ENCODE assay signal across 8 mouse cellular contexts in the genomic region with DNA sequence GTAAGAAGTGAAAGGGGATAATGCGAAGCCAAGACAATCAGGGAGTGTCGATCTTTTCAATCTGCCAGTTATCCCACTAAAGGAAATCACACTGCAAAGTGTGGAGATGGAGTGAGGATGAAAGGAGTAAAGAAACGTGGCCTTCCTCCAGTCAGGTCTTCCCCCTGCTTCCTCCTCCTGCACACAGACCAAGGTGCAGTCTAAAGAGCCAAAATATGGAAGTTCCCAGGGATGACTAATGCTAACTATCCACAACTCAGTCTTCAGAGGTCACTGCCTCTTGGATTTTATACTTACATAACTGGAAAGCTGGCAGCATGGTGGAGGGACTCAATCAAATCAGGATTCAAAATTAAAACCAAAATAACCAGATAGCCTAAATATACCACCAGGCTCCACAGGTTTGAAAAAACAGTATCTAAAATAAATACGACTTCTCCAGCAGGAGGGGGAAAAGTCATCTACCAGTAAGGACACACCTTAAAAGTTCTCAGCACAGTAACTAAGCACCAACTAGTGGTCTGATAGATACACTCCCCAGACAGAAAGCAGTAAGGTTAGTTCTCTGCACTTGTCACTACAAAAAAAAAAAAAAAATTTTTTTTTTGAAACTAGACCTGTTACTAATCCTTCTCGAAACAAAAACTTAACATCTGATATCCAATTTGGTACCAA. TPM values are rescaled to one million over a fixed set of nuclear protein-coding genes. Genes with fewer than 3 reads are reported as not detected.
A peak's percentile ranks its signal among the peaks of the same experiment; 100 is the strongest.
DNase-seq lines count a peak whose midpoint lies in the region; ATAC-seq and TF ChIP-seq lines count a peak whose summit lies in the region.

No protein-coding gene starts in this region.

- H3K4me3 ChIP-seq in heart, embryonic 13.5 days = peak overlapping the region; percentile 94
- peak overlapping the region; percentile 96 for H3K4me3 ChIP-seq in ES-Bruce4 (ENCODE audit: low read depth, low read length)
- H3K4me3 ChIP-seq in liver, postnatal 0 days (ENCODE audit: low read depth, low read length) = peak overlapping the region; percentile 97

- WGBS in heart, embryonic 13.5 days = 14% methylated on average over 5 of the region's 5 CpGs
- 10% methylated on average over 5 of the region's 5 CpGs for WGBS in liver, postnatal 0 days (ENCODE audit: insufficient replicate concordance)

- no peak for TF ChIP-seq POLR2A in ES-Bruce4 (IDR thresholded peaks at IDR 0.05; ENCODE audit: insufficient read depth, low read length)

- no peak for TF ChIP-seq CTCF in ES-Bruce4 (IDR thresholded peaks at IDR 0.05; ENCODE audit: low read depth, low read length)
- no peak for TF ChIP-seq CTCF in liver, postnatal 0 days (IDR thresholded peaks at IDR 0.05; ENCODE audit: low read depth)

- no peak for TF ChIP-seq EP300 in ES-Bruce4 (IDR thresholded peaks at IDR 0.05; ENCODE audit: insufficient read depth, low read depth, low read length)
- no peak for TF ChIP-seq EP300 in liver, postnatal 0 days (IDR thresholded peaks at IDR 0.05; ENCODE audit: low read depth)

- H3K36me3 ChIP-seq in heart, embryonic 13.5 days = peaks cover 8% of the 10 kb centered on the region
- peaks cover 3% of the 10 kb centered on the region; the same call in 1 of the 2 replicates for H3K36me3 ChIP-seq in ES-Bruce4 (ENCODE audit: control insufficient read depth, insufficient read depth, low read length, poor library complexity, severe bottlenecking)
- H3K36me3 ChIP-seq in liver, postnatal 0 days (replicated peaks; ENCODE audit: insufficient read depth, low read length) = peaks cover 5% of the 10 kb centered on the region; the same call in 1 of the 2 replicates

- H3K27ac ChIP-seq in heart, embryonic 13.5 days (replicated peaks) = peak overlapping the region; percentile 98
- peak overlapping the region; percentile 20; the same call in 1 of the 2 replicates for H3K27ac ChIP-seq in ES-Bruce4 (ENCODE audit: insufficient read depth, low read length)
- peak overlapping the region; percentile 90 for H3K27ac ChIP-seq in liver, postnatal 0 days (ENCODE audit: low read depth)

- no peak for ATAC-seq in heart, embryonic 13.5 days (ENCODE audit: extremely low read depth, insufficient number of reproducible peaks, low FRiP score, low TSS enrichment)
- ATAC-seq in granulocyte monocyte progenitor cell, adult 5-6 weeks (replicated peaks; ENCODE audit: poor library complexity, severe bottlenecking) = peak; percentile 24
- no peak for ATAC-seq in liver, postnatal 0 days

- H3K4me2 ChIP-seq in heart, embryonic 13.5 days = peak overlapping the region; percentile 71
- H3K4me2 ChIP-seq in liver, postnatal 0 days (ENCODE audit: low read depth, low read length) = peak overlapping the region; percentile 73

- no peaks in the 10 kb centered on the region for H3K9me3 ChIP-seq in heart, embryonic 13.5 days
- H3K9me3 ChIP-seq in ES-Bruce4 (replicated peaks; ENCODE audit: control insufficient read depth, insufficient read depth, low read length, poor library complexity, severe bottlenecking) = no peaks in the 10 kb centered on the region
- no peaks in the 10 kb centered on the region for H3K9me3 ChIP-seq in liver, postnatal 0 days (ENCODE audit: low read length)

- H3K4me1 ChIP-seq in heart, embryonic 13.5 days = peaks cover 77% of the 10 kb centered on the region
- peaks cover 2% of the 10 kb centered on the region for H3K4me1 ChIP-seq in ES-Bruce4 (ENCODE audit: control insufficient read depth, insufficient read depth, low read length)
- peaks cover 57% of the 10 kb centered on the region for H3K4me1 ChIP-seq in liver, postnatal 0 days (ENCODE audit: insufficient read depth)

- no peak for DNase-seq in heart, adult 8-10 months (ENCODE audit: low spot score)
- DNase-seq in liver, postnatal 0 days = no peak
- no peak for DNase-seq in left cerebral cortex, adult 9 months (ENCODE audit: low spot score in 2 of 2)
- no peak for DNase-seq in right cerebral cortex, postnatal 4 days
- no peak for DNase-seq in adrenal gland, postnatal 4 days (ENCODE audit: low spot score in 2 of 2)

- no peaks in the 10 kb centered on the region for H3K27me3 ChIP-seq in heart, embryonic 13.5 days (replicated peaks)
- no peaks in the 10 kb centered on the region for H3K27me3 ChIP-seq in ES-Bruce4 (ENCODE audit: control insufficient read depth, insufficient read depth, low read length, poor library complexity, severe bottlenecking)
- H3K27me3 ChIP-seq in liver, postnatal 0 days (ENCODE audit: insufficient read depth, low read length) = no peaks in the 10 kb centered on the region

- H3K9ac ChIP-seq in heart, embryonic 13.5 days = peak overlapping the region; percentile 100
- H3K9ac ChIP-seq in ES-Bruce4 (ENCODE audit: low read depth, poor library complexity, severe bottlenecking) = peak overlapping the region; percentile 95
- H3K9ac ChIP-seq in liver, postnatal 0 days (replicated peaks) = peak overlapping the region; percentile 99

RNA-seq across cellular contexts. Expression of a gene that starts 18.5 kb away (rescaled TPM):
- polyA plus RNA-seq in heart, embryonic 13.5 days (2015; fragmentation: Nextera tagmentation; extraction: Ambion mirVana) = 2.4 and 3.0 TPM in 2 replicates
- total RNA-seq in heart, adult 8-10 months (2022) = 10 to 100 TPM in 1 of 4 experiments, 1 to 10 TPM in 3; 7.4 to 12.0 (median 8.9) TPM
- polyA plus RNA-seq in ES-Bruce4 (2011; ENCODE audit: insufficient read depth, insufficient read length, low read depth, missing spikeins) = 39.6 and 39.9 TPM in 2 replicates
- 43.1 and 67.6 TPM in 2 replicates for total RNA-seq in granulocyte monocyte progenitor cell, adult 5-6 weeks (2014; fragmentation: Nextera tagmentation)
- total RNA-seq in granulocyte monocyte progenitor cell, adult 5-6 weeks (2017) = 29.8 and 36.0 TPM in 2 replicates
- 2.1 and 2.4 TPM in 2 replicates for polyA plus RNA-seq in liver, postnatal 0 days (2015; fragmentation: Nextera tagmentation; extraction: Ambion mirVana)
- 10 to 100 TPM; 34.9 to 37.9 TPM for total RNA-seq in adrenal gland, postnatal 4 days (2021)

Comparison
In these comparisons a context has a peak if more than half of its experiments do, and no peak if none do; other contexts are left out.
1. H3K27ac ChIP-seq: peak in every context shown above with its lines; median percentile 98 in heart, embryonic 13.5 days; 90 in liver, postnatal 0 days; 20 in ES-Bruce4.